Mouse (Mus musculus) myocyte (in vitro differentiated cells): ENCODE results near the gene Cryaa. TPM values are rescaled to one million over a fixed set of nuclear protein-coding genes. Genes with fewer than 3 reads are reported as not detected.

ENCODE experiments used
- H3K27me3 ChIP-seq: one replicate; pipeline ENCODE4 v1.6.1; 2011; ENCODE audit not compliant: control insufficient read depth, insufficient read depth, insufficient read length
- H3K36me3 ChIP-seq: one replicate; pipeline ENCODE4 v1.6.1; 2011; ENCODE audit not compliant: control insufficient read depth, insufficient read depth
- H3K4me2 ChIP-seq: one replicate; pipeline ENCODE4 v1.6.1; 2011; ENCODE audit warnings: low read depth, control low read depth
- H3K4me3 ChIP-seq: one replicate; pipeline ENCODE4 v1.5.1; 2011; ENCODE audit warnings: mild to moderate bottlenecking, control low read depth, moderate library complexity
- H3K79me2 ChIP-seq: one replicate; pipeline ENCODE4 v1.6.1; 2011; ENCODE audit not compliant: control insufficient read depth, insufficient read depth
- H3ac ChIP-seq: one replicate; pipeline ENCODE4 v1.6.1; 2011; ENCODE audit not compliant: control insufficient read depth, insufficient read length
- CEBPB ChIP-seq: IDR thresholded peaks from 2 replicates; pipeline ENCODE4 v1.6.1; 2011; ENCODE audit warnings: mild to moderate bottlenecking, moderate library complexity; ENCODE audit not compliant: poor library complexity, insufficient read depth, severe bottlenecking
- E2F4 ChIP-seq: IDR thresholded peaks from one replicate; pipeline ENCODE4 v1.6.1; 2011; ENCODE audit warnings: mild to moderate bottlenecking, control low read depth, moderate library complexity; ENCODE audit not compliant: insufficient read depth
- MAX ChIP-seq: IDR thresholded peaks from one replicate; pipeline ENCODE4 v1.6.1; 2011; ENCODE audit warnings: low read depth, mild to moderate bottlenecking, control low read depth
- MYOD1 ChIP-seq, 3 experiments: IDR thresholded peaks; one replicate each; pipeline ENCODE4 v1.6.1; 2011; ENCODE audit warnings: control low read depth in 2 of 3, low read depth in 2 of 3, mild to moderate bottlenecking in 2 of 3, moderate library complexity in 1 of 3; ENCODE audit not compliant: insufficient read length in 2 of 3, control insufficient read depth in 1 of 3
- MYOG ChIP-seq, 3 experiments: IDR thresholded peaks; one replicate each; pipeline ENCODE4 v1.6.1; 2011; ENCODE audit warnings: control low read depth in 2 of 3, low read depth in 2 of 3, mild to moderate bottlenecking in 2 of 3; ENCODE audit not compliant: insufficient read length in 2 of 3, control insufficient read depth in 1 of 3, insufficient read depth in 1 of 3
- POLR2A ChIP-seq: IDR thresholded peaks from one replicate; pipeline ENCODE4 v1.6.1; 2011; ENCODE audit warnings: low read depth, mild to moderate bottlenecking, control low read depth, moderate library complexity; ENCODE audit not compliant: insufficient read length
- POLR2AphosphoS2 ChIP-seq: IDR thresholded peaks from one replicate; pipeline ENCODE4 v1.6.1; 2011; ENCODE audit warnings: low read depth, control low read depth; ENCODE audit not compliant: insufficient read length
- REST ChIP-seq: IDR thresholded peaks from one replicate; pipeline ENCODE4 v1.6.1; 2011; ENCODE audit warnings: mild to moderate bottlenecking, control low read depth, moderate library complexity; ENCODE audit not compliant: insufficient read depth, insufficient read length
- SRF ChIP-seq: IDR thresholded peaks from one replicate; pipeline ENCODE4 v1.6.1; 2011; ENCODE audit warnings: low read depth; ENCODE audit not compliant: control insufficient read depth, insufficient read length
- TCF12 ChIP-seq: IDR thresholded peaks from one replicate; pipeline ENCODE4 v1.6.1; 2011; ENCODE audit warnings: mild to moderate bottlenecking, control low read depth; ENCODE audit not compliant: poor library complexity, insufficient read depth, severe bottlenecking
- TCF3 ChIP-seq: IDR thresholded peaks from one replicate; pipeline ENCODE4 v1.6.1; 2011; ENCODE audit warnings: low read depth, control low read depth; ENCODE audit not compliant: insufficient read length
- USF1 ChIP-seq: IDR thresholded peaks from one replicate; pipeline ENCODE4 v1.6.1; 2011; ENCODE audit warnings: low read depth, mild to moderate bottlenecking, control low read depth, moderate library complexity
- polyA plus RNA-seq: library from polyadenylated mRNA; unstranded; fragments of >200 nt; fragmentation: generic; extraction: Trizol; gene quantifications from one replicate; pipeline ENCODE4 v1.2.1, GENCODE M21; 2012; ENCODE audit warnings: missing spikeins

The Cryaa gene
- polyA plus RNA-seq, 1 experiment: not detected

DNA sequence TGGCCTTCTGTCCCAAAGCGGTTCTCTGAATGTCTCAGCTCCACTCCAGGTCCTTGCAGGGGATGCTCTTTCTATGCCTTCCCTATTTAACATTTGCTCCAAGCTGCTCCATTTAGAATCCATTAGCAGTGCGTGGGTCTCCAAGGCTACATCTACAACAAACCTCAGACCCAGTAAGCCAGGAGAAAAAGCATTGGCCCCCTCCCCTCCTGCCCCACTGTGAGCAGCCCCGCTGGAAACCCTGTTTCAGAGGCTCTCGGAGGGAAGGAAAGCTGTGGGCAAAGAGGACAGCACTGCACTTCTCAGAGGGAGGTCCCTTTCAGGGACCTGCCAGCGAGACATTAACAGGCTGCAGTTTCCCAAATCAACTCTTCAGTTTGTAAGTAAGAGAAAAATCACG, 47.8 kb downstream of the Cryaa start:
- no peak overlapping the region for H3ac ChIP-seq
- H3K4me3 ChIP-seq: no peak overlapping the region
- H3K27me3 ChIP-seq: no peaks in the 10 kb centered on the region
- TF ChIP-seq TCF12 (no peak), REST (no peak), CEBPB (no peak), TCF3 (no peak), MYOG (IDR thresholded peaks at IDR 0.05; ENCODE audit: control insufficient read depth in 1 of 3, insufficient read depth in 1 of 3, insufficient read length in 2 of 3, low read depth in 2 of 3) (no peak), POLR2A (no peak), E2F4 (no peak), MYOD1 (IDR thresholded peaks at IDR 0.05; ENCODE audit: control insufficient read depth in 1 of 3, insufficient read length in 2 of 3, low read depth in 2 of 3) (no peak), SRF (no peak), MAX (no peak), POLR2AphosphoS2 (no peak), USF1 (no peak)
- no peaks in the 10 kb centered on the region for H3K36me3 ChIP-seq
- H3K4me2 ChIP-seq: no peak overlapping the region
- no peaks in the 10 kb centered on the region for H3K79me2 ChIP-seq

DNA sequence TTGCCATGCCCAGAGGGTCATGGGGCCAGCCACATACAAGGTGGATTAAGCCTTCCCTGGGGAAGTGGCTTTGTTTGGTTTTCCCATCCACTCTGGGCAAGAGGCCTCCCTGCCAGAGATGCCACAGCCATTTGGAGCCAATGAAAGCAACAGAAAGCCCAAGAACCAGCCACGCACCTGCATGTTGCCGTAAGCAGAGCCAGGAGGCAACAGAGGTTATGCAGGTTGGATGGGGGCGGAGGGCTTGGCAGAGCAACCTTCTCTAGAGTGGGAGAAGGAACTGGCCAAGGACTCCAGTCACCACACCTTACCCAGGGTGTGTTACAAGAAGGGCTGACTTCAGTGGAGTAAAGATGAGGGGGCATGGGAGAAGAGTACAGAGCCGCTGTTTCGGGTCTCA, 48.6 kb downstream of the Cryaa start:
- no peak overlapping the region for H3K4me2 ChIP-seq
- no peaks in the 10 kb centered on the region for H3K27me3 ChIP-seq
- H3K36me3 ChIP-seq: no peaks in the 10 kb centered on the region
- no peak overlapping the region for H3ac ChIP-seq
- TF ChIP-seq SRF: no peak
- no peaks in the 10 kb centered on the region for H3K79me2 ChIP-seq
- no peak overlapping the region for H3K4me3 ChIP-seq

DNA sequence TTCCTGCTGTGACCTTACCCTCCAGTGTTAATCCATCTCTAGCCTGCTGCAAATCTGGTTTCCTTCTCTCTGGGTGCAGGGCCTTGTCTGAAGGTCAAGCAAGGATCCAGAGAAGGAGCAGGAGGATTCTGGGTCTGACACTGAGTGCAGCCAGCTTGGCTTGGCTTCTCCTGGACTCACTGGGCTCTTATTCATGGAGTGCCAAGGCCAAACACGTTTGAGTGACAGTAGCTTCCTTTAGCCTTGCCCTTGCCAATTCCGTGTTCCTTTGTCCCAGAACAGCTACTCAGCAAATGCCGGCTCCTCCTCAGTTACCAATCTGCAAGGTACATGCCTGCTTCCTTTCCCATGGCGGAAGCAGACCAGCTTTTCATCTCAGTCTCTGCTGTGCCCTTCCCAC, 49.6 kb downstream of the Cryaa start:
- no peak overlapping the region for H3K4me3 ChIP-seq
- H3ac ChIP-seq: no peak overlapping the region
- TF ChIP-seq MAX: no peak
- no peak for TF ChIP-seq USF1
- no peak for TF ChIP-seq E2F4
- TF ChIP-seq POLR2AphosphoS2: no peak
- TF ChIP-seq TCF3: no peak
- no peak for TF ChIP-seq TCF12
- no peak for TF ChIP-seq REST
- TF ChIP-seq MYOG (IDR thresholded peaks at IDR 0.05; ENCODE audit: control insufficient read depth in 1 of 3, insufficient read depth in 1 of 3, insufficient read length in 2 of 3, low read depth in 2 of 3): no peak
- TF ChIP-seq CEBPB: no peak
- TF ChIP-seq MYOD1 (IDR thresholded peaks at IDR 0.05; ENCODE audit: control insufficient read depth in 1 of 3, insufficient read length in 2 of 3, low read depth in 2 of 3): no peak
- TF ChIP-seq SRF: no peak
- no peak for TF ChIP-seq POLR2A
- H3K27me3 ChIP-seq: no peaks in the 10 kb centered on the region
- no peak overlapping the region for H3K4me2 ChIP-seq
- H3K79me2 ChIP-seq: no peaks in the 10 kb centered on the region
- no peaks in the 10 kb centered on the region for H3K36me3 ChIP-seq

DNA sequence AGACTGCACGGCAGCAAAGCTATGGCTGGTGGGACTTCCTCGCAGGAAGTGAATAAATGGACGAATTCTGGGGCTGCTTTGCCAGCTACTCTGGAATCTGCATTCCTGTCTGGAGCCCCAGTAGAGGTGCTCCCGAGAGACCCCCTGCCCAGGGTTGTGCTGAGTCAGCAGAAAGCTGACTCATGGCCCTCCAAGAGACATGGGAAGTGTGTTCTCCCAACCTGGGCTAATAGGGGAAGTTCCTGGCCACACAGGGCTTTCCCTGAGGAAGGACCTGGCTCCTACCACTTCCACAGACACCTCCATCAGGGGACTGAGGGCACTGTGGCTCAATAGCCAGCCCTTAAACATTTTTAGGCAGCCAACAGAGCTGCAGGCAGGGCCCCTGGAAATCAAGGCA, 50.4 kb downstream of the Cryaa start:
- TF ChIP-seq POLR2A (no peak), TCF3 (no peak), CEBPB (no peak), MYOG (IDR thresholded peaks at IDR 0.05; ENCODE audit: control insufficient read depth in 1 of 3, insufficient read depth in 1 of 3, insufficient read length in 2 of 3, low read depth in 2 of 3) (no peak), E2F4 (no peak), MAX (no peak), POLR2AphosphoS2 (no peak), USF1 (no peak), TCF12 (no peak), MYOD1 (IDR thresholded peaks at IDR 0.05; ENCODE audit: control insufficient read depth in 1 of 3, insufficient read length in 2 of 3, low read depth in 2 of 3) (no peak), SRF (no peak), REST (no peak)
- no peaks in the 10 kb centered on the region for H3K27me3 ChIP-seq

DNA sequence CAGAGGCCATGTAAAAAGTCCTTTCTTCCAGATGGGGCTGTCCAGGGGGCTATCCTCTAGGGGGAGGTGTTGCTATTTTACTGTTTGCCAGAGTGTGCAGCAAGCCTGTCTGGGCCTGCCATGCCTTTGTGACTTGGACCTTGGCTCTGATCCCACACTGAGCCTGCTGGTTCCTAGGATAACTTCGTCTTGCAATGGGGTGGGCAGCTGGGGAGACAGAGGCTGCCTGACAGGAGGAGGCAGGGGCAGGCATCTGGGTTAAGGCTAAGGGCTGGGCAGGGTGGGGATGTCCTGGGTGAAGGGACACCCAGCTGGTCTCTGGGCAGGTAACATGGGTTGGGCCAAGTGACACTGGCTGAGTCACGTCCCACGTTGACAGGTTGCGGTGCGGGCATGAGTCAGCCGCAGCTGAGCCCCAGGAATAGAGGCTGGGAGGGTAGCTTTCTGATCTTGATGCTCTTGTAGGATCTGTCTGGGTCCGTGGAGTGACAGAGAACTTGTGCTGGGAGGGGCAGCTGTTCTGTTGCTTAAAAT, 51.4 kb downstream of the Cryaa start:
- Histone ChIP-seq H3K27me3 (no peaks in the 10 kb centered on the region), H3K79me2 (no peaks in the 10 kb centered on the region), H3K4me3 (no peak overlapping the region), H3K36me3 (no peaks in the 10 kb centered on the region), H3ac (no peak overlapping the region), H3K4me2 (no peak overlapping the region)
- TF ChIP-seq TCF12: peak; percentile 86
- TF ChIP-seq MYOG (IDR thresholded peaks at IDR 0.05; ENCODE audit: control insufficient read depth in 1 of 3, insufficient read depth in 1 of 3, insufficient read length in 2 of 3, low read depth in 2 of 3): peak in 2 of 3 experiments; percentile 89 to 93
- TF ChIP-seq POLR2AphosphoS2: no peak
- no peak for TF ChIP-seq USF1
- TF ChIP-seq REST: no peak
- no peak for TF ChIP-seq SRF
- TF ChIP-seq POLR2A: no peak
- no peak for TF ChIP-seq E2F4
- TF ChIP-seq TCF3: peak; percentile 65
- peak; percentile 77 to 92 (median 80) for TF ChIP-seq MYOD1 (IDR thresholded peaks at IDR 0.05; ENCODE audit: control insufficient read depth in 1 of 3, insufficient read length in 2 of 3, low read depth in 2 of 3)
- TF ChIP-seq CEBPB: no peak
- TF ChIP-seq MAX: no peak

More for the DNA sequence above, 50.4 kb downstream of the Cryaa start:
- Histone ChIP-seq H3K4me3 (no peak overlapping the region), H3ac (no peak overlapping the region), H3K79me2 (no peaks in the 10 kb centered on the region), H3K36me3 (no peaks in the 10 kb centered on the region), H3K4me2 (no peak overlapping the region)
